Mouse (Mus musculus) adrenal gland, adult 2 months (tissue): Measurements from ENCODE around the gene Lefty2. TPM values are rescaled to one million over a fixed set of nuclear protein-coding genes. Genes with fewer than 3 reads are reported as not detected.

Source experiments
- DNase-seq: peaks from one replicate; pipeline ENCODE4 v3.0.0; 2021
- long read RNA-seq: library from polyadenylated mRNA; stranded (forward); transcript quantifications from one replicate; pipeline ENCODE4 v2.0.0, GENCODE M21; 2021
- polyA plus RNA-seq: library from polyadenylated mRNA; depleted of rRNA; stranded (reverse); fragments of >200 nt; gene quantifications from 2 replicates; pipeline ENCODE4 v1.2.3, GENCODE M21; 2012; rRNA removed
- total RNA-seq, 2 experiments: library from RNA; stranded (reverse); gene quantifications; 2 replicates each; pipeline ENCODE4 v1.2.3; 2021

The Lefty2 gene
- total RNA-seq (under 1 TPM; 0.58 to 0.76 TPM), polyA plus RNA-seq (0.19 and 0.83 TPM in 2 replicates)
- long read RNA-seq, partial matches to known transcripts: 0 of 1 reads
- long read RNA-seq, other reads (novel, unspliced or antisense): 0 of 1 reads

DNA sequence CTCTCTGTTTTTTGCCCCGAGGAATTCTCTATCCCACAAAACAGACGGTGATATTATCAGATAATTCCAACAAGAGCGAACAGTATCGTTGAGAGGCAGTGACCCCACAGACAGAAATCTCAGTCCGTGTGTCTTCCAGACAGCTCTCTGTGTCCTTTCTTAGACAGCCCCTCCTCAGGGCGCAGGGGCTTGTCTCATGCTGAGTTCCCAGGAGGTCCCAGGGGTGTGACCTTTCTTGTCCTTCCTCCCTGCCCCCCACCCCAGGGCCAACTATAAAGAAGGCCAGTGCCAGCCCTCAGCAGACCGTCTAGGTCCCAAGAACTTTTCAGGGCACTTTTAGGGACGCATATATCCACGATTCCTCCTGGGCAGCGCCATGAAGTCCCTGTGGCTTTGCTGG, at the start of gene Lefty2:
Gene Lefty2, plus strand, starts transcription at position 301 of the 400 bp plus-strand sequence.
- DNase-seq: no peak

GRCm38 (mm10) chr1:180848114-180848510, 44.8 kb upstream of the Lefty2 start:
- peak; percentile 88 for DNase-seq

DNA sequence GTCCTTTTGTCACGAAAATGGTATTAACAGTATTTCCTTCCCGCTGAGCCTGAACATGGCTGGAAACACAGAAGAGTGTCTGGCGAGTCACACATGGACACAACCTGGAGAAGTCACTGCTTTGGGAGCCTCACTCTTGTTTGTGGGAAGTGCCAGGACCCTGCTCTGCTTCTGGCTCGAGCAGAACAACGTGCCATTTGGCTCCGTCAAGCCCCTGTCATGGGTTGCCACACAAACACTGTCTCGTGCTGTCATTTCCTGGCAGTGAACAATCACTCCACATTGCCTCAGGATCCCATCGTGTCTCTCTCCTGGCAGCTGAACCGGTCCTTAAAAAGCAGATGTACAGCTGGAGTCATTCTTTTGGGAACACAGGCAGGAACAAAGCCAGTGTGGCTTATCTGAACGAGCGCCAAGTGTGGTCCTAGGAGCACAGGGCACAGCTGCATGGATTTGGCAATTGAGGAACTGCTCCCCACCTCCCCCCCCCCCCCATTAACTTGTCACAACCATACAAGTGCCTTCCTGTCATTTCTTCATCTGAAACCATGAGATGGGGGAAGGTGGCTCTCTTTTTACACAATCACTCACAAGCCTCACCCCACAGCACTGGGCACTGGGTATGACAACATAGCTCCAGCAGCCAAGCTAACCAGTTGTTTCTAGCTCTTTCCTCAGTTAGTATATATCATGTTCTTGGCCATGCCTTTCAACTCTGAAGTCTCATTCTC, 44.2 kb upstream of the Lefty2 start:
- peak; percentile 74 for DNase-seq

GRCm38 (mm10) chr1:180849701-180850301, 43.1 kb upstream of the Lefty2 start:
- peak; percentile 33 for DNase-seq

DNA sequence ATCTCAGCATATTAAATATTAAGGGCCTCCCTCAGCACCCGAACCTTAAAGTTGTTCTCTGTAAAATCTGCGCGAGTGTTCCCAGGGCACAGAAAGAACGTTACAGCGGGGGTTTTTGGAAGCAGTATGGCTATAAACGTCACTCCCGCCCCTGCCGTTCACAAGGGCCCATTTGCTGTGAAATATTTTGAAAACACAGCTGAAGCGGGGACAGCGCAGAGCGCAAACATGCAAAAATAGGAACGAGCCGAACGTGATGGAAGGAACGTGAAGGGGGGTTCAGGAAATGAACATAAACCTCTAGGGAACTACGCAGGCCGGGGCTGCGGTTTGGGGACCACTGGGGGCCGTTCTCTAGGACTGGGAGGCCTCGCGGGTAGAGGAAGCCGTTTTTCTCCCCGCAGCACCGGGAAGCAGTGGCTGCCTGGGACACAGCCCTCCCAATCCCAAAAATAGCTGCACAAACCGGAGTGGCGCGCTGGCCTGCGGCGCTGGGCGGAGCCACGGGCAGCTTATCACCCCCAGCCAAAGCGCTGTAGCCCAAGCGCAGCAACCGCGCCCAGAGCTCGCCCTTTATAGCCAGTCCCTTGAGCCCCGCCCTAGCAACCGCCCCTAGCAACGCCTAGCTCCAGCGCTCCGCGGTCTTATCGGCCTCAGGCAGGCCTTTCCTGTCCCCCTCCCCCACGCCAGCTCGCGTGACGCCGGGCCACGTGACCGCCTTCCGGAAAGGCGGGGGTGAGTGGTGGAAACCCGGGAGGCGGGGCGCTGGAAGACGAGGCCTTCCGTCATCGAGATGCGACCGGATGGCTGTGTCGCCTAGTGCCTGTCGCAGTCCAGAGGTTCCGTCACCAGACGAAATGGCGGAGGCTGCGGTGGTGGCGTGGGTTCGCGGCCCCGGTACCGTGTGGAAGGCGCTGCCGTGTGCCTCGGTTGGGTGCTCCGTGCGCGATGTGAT, 42.3 kb upstream of the Lefty2 start, which contains the start of gene Sde2:
Gene Sde2, plus strand, starts transcription at position 812 of the 955 bp plus-strand sequence.
- DNase-seq: peak; percentile 100

DNA sequence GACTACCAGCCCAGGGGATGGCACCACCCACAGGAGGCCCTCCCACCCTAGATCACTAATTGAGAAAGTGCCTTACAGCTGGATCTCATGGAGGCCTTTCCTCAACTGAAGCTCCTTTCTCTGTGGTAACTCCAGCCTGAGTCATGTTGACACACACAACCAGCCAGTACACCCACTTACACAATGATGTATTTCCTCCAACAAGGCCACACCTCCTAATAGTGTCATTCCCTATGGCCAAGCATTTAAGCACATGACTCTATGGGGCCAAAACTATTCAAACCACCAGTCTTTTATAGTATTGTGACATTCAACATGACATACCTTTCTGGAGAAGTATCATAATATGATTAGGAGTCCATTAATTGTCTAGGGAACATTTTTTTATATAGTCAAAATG, 34.1 kb upstream of the Lefty2 start:
- DNase-seq: peak; percentile 23

- DNase-seq: no peak
Observed at GRCm38 (mm10) chr1:180860030-180860429, 32.9 kb upstream of the Lefty2 start.

- DNase-seq: no peak
Observed at GRCm38 (mm10) chr1:180863606-180864005, 29.3 kb upstream of the Lefty2 start.

- no peak for DNase-seq
Observed at GRCm38 (mm10) chr1:180866001-180866400, 26.9 kb upstream of the Lefty2 start.

GRCm38 (mm10) chr1:180870122-180870650, 22.7 kb upstream of the Lefty2 start:
- peak; percentile 42 for DNase-seq

DNA sequence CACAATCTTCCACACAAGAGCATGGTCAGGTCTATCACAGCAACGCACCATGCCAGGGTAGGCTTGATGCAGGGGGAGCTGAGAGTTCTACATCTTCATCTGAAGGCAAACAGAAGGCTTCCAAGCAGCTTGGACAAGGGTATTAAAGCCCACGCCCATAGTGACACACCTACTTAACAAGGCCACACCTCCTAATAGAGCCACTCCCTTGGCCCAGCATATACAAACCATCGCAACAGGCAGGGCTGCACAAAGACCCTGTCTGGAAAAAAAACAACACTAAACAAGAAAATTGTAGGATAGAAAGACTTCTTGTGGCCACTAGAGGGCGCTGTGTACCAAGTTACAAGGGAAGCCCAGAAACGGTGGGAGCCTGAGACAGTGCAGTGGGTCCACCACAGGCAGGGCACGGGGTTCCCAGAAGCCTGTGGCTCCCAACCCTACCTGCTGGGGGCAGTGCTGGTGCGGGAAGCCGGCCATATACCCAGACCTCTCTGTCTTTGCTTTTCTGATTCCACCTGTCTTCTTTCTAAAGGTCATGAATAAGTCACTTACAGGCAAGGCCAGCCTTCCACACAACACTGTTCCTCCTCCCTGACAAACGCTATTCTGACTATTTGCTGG, 18.9 kb upstream of the Lefty2 start:
- DNase-seq: peak; percentile 41

DNA sequence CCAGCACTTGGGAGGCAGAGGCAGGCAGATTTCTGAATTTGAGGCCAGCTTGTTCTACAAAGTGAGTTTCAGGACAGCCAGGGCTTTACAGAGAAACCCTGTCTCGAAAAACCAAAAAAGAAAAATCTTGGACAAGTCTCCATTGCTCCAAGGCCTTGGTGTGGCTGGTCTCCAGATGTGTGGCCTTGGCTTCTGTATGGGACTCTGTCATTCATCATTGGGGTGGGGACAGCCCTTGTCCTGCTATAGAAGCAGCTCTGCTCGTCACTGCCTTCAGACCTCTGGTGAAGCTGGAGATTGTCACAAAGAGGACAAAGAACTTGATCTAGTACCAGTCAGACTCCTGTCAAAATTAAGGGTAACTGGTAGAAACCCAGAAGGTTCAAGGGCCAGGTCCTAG, 18.3 kb upstream of the Lefty2 start:
- peak; percentile 81 for DNase-seq

- no peak for DNase-seq
Observed at GRCm38 (mm10) chr1:180875126-180875525, 17.8 kb upstream of the Lefty2 start.

GRCm38 (mm10) chr1:180877466-180877865, 15.4 kb upstream of the Lefty2 start:
- DNase-seq: no peak

- no peak for DNase-seq
Observed at GRCm38 (mm10) chr1:180881768-180882167, 11.1 kb upstream of the Lefty2 start.

DNA sequence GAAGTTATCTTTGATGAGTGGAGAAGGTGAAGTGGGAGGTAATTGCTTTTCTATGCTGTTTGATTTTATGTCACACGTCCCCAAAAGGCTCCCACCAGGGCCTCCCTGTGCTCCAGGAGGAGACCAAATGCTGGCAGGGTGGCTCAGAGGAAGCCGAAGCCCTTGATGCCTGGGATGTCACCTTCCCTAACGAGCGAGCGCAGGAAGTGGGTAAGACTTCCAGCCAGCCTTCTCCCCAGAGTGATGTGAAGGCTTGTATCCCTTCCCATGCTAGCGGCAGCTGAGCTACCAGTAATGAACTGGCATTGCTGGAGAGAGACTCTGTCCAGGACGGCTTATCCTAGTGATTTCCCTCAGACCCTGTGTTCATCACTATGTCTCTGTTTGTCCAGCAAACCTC, 9.2 kb upstream of the Lefty2 start:
- no peak for DNase-seq

GRCm38 (mm10) chr1:180884484-180884883, 8.4 kb upstream of the Lefty2 start:
- DNase-seq: no peak

DNA sequence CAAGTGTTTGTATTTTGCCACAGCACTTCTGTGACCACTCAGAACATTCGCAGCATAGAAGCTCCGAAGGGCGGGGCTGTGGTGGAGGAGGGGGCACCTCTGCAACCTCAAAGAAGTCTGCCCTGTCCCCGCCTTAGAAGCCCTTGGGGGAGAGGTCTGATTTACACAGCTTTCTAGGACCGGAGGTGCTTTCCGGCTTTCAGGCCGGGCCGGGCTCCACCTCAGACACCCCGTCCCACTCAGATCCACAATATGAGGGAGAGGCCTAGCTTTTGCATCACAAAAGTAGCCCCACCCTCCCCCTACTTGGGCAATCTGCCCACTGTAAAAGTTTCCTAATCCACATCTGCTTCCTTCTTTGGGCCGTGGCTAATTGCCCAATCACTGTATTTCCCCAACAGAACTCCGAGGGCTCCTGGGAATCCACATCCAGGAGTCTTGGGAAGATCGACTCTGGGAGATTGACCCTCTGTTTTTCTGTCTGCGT, 4.3 kb upstream of the Lefty2 start:
- DNase-seq: peak; percentile 87

DNA sequence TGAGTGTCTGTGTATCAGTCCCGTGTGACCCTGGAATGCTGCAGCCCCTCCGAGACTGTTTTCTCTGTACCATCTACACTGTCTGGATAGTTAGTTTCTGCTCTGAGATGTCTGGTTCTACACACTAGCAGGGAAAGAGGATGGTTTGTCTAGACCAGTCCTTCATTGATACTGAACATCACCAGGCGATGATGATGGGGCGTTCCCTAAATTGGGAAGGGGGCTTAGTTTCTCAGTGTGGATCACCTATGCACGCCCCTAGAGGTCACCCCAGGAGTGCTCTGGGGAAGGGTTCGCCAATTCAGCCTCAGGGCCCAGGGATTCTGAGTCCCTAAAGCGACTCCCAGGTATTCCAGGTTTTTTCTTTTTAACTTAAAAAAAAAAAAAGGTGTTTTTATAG, 3.7 kb upstream of the Lefty2 start:
- DNase-seq: no peak

- DNase-seq: peak; percentile 58
Observed at GRCm38 (mm10) chr1:180889841-180890240, 3.1 kb upstream of the Lefty2 start.
